Mouse (Mus musculus): ENCODE measurements around the gene Cdh23.
"Not testable (repeated sequence)": the region's sequence is repeated elsewhere in the genome, so short reads cannot be mapped to it uniquely, and the experiment has no call there.

Cdh23 gene

DNA sequence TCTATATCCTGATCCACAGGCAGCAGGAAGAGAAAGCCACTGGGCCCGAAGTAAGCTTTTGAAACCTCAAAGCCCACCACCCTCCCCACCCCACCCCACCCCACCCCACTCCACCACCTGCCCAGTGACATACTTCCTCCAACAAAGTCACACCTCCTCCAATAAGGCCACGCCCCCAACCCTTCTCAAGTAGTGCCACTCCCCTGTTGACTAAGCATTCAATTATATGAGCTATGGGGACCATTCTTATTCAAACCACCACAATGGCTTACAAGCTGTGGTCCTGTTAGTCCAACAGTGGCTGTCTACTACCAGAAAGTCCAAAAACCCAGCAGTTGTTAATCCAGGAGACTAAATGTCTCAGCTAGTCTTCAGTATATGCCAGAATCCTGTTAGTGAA is 22.2 kb upstream of the Cdh23 start:
- in situ Hi-C loops (cut with MboI; ENCODE audit: low pct_unique_long_range_greater_than_20kb in 1 of 2, low sequenced_read_pairs in 2 of 2, unreplicated experiment in 1 of 2), result no loop called here

DNA sequence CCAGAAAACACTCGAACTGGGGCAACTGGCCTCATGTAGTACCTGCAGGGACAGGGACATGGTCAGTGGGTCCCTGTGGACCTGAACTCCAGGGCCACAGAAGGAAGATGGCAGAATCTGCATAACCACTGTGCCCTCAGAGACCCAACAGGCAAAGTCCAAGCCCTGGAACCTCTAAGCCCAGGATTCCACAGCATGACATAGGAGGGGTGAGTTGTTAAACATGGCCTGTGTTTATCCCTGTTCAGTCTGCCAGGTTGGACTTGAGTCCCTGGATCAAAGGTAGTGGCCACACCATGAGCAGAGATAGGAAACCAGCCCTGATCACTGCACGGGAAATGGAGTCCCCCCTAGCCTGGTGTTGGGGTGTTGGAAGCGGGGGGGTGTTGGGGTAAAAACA is 20.2 kb upstream of the Cdh23 start:
- in situ Hi-C loops (cut with MboI; ENCODE audit: low pct_unique_long_range_greater_than_20kb in 1 of 2, low sequenced_read_pairs in 2 of 2, unreplicated experiment in 1 of 2), result no loop called here

DNA sequence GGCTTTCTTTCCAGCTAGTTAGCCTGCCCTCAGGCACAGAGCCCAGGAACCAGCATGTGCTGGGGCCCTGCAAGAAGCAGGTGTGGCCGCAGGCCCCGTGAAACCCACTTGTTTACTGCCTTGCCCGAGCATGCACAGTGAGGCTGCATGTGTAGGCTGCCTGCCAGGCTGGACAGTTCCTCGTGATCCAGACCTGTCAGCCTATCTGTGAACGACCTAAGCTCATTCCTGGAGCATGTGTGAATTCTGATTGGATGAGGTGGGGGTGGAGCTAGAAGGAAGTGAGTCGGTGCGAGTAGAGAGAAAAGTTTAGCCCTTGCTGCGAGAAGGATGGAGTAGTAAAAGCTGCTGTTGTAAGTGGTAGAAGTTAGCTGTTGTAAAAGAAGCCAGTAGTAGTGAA is 16.0 kb upstream of the Cdh23 start:
- in situ Hi-C loops (cut with MboI; ENCODE audit: low pct_unique_long_range_greater_than_20kb in 1 of 2, low sequenced_read_pairs in 2 of 2, unreplicated experiment in 1 of 2), result not testable (repeated sequence)

DNA sequence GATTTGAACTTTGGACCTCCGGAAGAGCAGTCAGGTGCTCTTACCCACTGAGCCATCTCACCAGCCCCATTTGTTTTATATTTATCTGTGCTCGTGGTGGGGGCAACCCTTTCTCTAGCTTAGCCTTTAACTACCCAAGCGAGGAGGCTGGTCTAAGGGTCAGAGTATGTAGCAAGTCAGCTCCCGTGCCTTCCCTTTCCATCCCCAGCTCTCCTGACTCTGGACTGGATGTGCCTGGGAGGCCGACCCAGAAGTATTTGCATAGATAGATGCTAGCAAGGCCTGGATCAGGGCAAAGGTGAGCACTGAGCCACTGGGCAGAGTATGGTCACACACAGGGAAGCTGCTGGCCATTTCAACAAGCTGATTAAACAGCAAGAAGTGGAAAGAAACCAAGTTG is 12.5 kb upstream of the Cdh23 start:
- in situ Hi-C loops (cut with MboI; ENCODE audit: low pct_unique_long_range_greater_than_20kb in 1 of 2, low sequenced_read_pairs in 2 of 2, unreplicated experiment in 1 of 2), result no loop called here

DNA sequence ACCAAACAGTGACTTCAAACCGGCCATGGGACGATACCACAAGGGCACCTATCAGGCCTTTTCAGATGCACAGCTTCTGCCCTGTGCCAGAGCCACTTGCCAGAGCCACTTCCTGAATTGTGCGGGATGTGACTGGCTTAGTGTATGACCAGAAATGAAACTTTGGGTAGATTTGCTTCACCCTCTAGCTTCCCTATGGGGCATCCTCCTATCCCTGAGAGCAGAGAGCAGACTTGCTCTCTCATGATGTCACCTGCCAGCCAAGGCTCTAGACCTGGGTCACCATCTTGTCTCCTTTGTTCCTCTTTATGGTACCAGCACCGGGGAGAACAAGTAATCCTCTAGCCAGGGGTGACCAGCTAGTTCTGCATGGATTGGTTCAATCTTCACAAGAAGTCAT is 10.0 kb upstream of the Cdh23 start:
- in situ Hi-C loops (cut with MboI; ENCODE audit: low pct_unique_long_range_greater_than_20kb in 1 of 2, low sequenced_read_pairs in 2 of 2, unreplicated experiment in 1 of 2), result no loop called here

DNA sequence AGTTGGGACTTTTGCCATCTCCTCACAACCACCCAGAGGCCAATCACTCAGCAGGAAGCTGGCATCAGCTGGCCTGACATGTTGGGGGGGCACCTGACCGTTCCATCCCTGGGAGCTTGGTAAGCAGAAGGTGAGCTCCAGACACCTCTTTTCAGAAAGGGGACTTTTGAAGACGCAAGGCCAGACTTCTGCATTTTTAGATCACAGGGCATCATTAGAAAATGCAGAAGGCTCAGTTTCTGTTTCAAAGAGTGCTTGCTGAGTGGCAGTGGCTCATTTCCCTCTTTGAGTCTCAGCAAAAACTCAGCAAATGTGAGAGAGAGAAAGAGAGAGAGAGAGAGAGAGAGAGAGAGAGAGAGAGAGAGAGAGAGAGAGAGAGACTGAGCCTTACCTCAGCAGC is 8.8 kb upstream of the Cdh23 start:
- in situ Hi-C loops (cut with MboI; ENCODE audit: low pct_unique_long_range_greater_than_20kb in 1 of 2, low sequenced_read_pairs in 2 of 2, unreplicated experiment in 1 of 2), result no loop called here

DNA sequence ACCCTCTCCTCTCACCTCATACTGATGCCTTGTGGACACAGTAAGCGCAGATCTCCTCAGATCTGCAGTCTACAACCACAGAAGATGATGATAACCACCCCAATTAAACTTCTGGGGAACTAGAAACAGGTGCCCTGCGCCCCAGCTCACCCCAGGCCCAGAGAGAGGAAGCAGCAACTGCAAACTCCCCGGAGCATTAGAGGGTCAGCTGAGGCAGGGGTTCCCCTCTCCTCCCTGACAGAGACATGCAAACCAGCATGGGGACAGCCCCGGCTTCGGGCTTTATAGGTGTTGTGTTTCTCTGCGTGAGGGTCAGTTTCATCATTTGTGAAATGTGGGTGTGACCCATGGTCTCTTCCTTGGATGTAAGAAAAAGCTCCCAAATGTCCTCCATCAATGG is 1.5 kb upstream of the Cdh23 start:
- in situ Hi-C loops (cut with MboI; ENCODE audit: low pct_unique_long_range_greater_than_20kb in 1 of 2, low sequenced_read_pairs in 2 of 2, unreplicated experiment in 1 of 2), result no loop called here

DNA sequence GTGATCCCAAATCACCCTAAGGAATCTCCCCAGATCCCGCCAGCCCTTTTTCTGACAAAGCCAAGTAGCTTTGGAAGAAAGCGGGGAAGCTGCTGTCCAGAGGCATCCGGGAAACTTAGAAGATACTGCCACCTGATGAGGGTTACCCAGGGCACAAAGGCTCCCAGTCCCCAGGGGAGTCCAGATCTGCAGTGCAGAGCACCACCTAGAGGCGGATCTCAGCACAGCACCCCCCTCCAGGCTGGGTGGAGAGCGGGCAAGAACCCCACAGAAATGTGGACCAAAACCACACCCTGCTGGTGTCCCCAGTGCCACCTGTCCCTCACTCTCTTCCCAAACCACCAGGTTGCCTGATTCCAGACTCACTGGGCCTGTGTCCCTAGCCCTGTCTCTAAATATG is 685 bp upstream of the Cdh23 start:
- in situ Hi-C loops (cut with MboI; ENCODE audit: low pct_unique_long_range_greater_than_20kb in 1 of 2, low sequenced_read_pairs in 2 of 2, unreplicated experiment in 1 of 2), result no loop called here

DNA sequence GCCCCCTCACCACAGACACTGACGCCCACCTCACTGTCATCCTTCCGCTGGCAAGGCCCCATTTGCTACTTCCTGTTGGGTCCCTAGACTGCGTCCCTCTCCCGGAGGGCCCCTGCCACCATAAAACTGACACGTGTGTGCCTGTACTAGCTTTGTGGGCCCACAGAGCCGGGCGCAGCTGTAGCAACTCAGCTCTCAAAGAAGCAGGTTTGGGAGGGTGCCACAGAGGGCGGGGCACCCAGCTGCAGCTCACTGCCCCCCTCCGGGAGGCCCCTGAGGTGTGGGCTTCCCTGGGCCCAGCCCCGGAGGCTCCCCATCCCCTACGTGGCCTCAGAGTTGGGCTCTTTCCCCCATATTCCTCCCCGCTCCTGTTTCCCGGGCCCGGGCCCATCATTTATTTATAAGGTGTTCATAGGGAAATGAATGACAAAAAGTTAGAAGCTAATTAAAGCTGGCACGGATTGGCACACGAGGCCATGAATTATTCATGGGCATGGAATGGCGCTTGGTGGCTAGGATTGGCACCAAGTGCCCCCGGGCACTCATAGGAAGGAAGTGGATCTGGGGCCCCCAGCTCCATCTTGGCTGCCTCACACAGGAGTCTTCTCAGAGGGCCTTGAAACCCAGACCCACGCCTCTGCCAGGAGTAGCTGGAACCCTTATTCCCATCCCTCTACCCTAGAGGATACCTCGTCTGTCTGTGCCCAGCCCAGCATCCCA is 4.5 kb downstream of the Cdh23 start:
- in situ Hi-C loops (cut with MboI; ENCODE audit: low pct_unique_long_range_greater_than_20kb in 1 of 2, low sequenced_read_pairs in 2 of 2, unreplicated experiment in 1 of 2), result no loop called here

DNA sequence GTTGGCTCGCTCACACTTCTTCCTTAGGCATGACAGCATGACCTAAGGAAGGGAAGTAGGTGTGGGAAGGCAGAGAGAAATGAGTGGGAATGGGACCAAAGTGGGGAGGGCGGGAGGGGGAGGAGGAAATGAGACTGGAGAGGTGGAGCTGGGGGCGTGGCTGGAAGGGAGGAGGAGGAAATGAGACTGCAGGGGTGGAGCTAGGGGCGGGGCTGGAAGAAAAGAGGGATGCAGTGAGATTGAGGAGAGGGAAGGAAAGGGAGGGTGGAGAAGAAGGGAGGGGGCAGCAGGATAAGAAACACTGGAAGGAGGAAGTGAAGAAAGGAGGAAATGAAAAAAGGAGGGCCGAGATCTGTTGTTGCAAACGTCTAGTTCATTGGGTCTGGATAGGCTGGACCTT is 5.3 kb downstream of the Cdh23 start:
- in situ Hi-C loops (cut with MboI; ENCODE audit: low pct_unique_long_range_greater_than_20kb in 1 of 2, low sequenced_read_pairs in 2 of 2, unreplicated experiment in 1 of 2), result no loop called here

DNA sequence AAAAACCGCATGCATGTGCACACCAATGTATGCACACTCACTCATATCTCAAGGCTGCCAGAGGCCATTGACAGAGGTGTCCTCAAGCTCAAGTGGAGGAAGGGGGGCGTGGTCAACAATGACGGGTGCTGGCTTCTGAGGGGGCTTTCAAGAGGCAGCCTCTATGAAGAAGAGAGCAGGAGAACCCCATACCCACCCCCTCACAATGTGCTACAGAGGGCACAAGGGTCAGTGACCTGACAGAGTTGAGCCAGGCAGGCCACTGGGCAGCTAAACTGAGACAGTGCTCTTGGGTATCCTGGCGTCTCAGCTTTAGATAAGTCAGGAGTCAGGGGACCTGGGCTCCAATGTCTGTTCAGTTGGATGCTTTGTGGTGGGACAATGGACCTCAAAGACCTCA is 6.9 kb downstream of the Cdh23 start:
- in situ Hi-C loops (cut with MboI; ENCODE audit: low pct_unique_long_range_greater_than_20kb in 1 of 2, low sequenced_read_pairs in 2 of 2, unreplicated experiment in 1 of 2), result no loop called here

DNA sequence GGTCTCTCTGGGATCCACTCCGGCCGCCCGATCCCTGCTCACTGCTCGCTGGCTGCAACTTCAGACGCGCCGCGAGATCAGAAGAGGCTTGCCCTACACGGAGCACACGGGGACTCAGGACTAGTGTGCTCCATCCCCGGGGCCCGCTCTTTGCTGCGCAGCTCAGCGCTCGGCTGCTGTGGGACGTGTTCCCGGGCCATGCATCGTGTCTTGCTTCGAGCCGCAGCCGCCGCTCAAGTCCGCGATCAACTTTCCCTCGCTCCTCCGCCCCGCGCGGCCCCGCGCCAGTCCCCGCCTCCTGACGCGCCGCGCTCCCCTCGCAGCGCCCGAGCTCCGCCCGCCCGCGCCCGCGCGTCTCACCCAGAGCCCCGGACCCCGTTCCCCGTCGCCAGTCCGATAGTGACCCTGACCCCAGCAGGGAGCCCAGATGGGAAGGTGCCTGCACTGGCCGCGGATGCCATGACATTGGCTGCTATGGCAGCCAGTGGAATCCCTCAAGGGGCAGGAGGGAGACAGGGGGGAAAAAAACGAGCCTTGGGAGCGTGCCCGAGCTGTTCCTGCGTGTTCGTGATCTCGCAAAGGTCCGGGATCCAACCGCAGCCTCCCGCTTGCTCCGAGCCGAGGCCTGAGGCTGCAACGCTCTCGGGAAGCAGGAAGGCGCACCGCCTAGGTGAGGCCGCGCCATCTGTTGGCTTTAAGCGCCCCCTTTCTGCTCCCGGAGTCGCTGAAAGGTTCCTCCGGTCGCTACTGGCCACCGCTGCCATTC is 9.1 kb downstream of the Cdh23 start:
- in situ Hi-C loops (cut with MboI; ENCODE audit: low pct_unique_long_range_greater_than_20kb in 1 of 2, low sequenced_read_pairs in 2 of 2, unreplicated experiment in 1 of 2), result no loop called here

DNA sequence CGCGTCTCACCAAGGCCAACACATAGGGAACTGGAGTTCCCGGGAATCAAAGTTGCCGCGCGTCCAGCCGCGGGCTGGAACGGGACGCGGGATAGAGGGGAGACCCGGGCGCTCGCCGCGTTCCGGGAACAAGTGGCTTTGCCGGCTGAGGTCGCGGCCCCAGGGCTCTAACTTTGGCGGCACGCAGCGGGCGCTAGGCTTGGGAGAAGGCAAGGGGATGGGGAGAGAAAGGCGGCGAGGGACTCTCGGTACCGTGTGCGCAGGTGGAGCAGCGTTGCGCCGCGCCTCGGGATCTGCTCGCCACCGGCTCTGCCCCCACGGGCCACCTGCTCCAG is 9.7 kb downstream of the Cdh23 start:
- in situ Hi-C loops (cut with MboI; ENCODE audit: low pct_unique_long_range_greater_than_20kb in 1 of 2, low sequenced_read_pairs in 2 of 2, unreplicated experiment in 1 of 2), result no loop called here

DNA sequence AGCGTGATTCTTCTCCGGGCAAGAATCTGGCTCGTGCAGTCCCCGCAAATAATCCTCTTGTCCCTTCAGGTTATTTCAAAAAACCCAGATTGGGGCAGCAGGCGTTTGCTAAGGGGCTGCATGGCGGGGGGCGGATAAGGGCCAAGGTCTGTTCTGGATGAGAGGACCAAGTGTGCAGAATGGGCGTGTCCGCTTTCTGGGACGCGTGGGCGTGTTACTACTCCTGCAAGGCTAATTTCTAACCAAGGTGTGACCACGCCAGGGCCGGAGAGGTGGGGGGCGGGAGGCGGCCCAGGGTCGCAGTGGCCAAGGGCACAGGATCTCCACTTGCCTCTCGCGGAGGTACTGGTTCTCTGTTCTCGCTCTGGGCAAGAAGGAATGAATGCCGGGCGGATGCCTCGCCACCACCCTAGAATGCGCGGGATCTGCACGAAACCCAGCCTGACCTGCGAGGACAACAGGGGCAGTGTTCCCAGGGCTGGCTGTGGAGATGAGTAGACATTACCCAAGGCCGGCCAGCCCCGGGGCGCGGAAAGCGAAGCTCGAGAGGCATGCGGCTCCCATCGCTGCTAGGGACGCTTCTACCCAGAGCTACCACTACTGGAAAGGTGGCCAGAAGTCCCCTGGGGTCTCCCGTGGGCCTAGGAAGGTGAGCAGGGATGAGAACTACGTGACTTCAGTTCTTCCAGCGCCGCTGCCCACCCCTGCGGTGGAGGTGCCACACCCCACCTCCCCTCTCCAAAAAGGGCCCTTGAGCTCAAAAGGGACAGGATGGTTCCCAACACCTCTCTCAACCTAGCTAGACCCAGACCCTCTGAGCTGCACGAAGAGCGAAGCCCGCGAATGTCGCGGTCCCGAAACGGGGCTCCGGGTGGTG is 10.3 kb downstream of the Cdh23 start:
- in situ Hi-C loops (cut with MboI; ENCODE audit: low pct_unique_long_range_greater_than_20kb in 1 of 2, low sequenced_read_pairs in 2 of 2, unreplicated experiment in 1 of 2), result no loop called here

DNA sequence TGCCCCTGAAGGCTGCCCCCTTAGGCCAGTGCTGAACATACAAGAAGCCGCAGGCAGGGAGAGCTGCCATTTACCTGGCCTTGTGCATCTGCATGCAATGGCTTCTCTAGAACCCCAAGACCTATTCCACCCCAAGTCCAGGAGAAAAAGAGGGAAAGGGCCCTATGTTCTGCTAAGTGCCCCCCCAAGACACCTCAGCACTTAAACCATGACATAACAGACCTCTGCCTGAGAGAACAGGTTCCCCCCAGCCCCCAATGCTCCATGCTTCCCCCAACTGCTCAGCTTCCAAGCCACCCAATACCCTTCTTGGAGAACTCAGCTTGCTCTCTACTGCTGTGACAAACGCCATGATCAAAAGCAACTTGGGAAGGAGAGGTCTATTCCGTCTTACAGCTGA is 17.4 kb downstream of the Cdh23 start:
- in situ Hi-C loops (cut with MboI; ENCODE audit: low pct_unique_long_range_greater_than_20kb in 1 of 2, low sequenced_read_pairs in 2 of 2, unreplicated experiment in 1 of 2), result no loop called here

DNA sequence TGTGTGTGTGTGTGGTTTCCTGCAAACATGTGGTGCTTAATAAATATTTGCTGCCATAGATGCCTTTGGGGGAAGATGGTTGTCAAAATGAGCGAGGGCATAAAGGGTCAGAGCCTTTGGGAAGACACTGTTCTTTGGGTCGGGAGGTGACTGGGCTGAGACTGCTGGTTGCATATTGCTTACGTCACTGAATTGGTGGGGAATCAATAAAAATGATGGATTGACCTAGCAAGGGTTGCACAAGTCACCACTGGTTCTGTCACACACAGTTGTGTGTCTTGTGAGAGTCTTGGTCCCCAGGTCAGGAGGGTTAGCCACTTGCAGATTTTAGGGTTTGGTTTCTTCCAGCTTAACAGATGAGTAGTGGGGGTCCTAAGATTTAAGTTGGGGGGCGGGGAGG is 19.0 kb downstream of the Cdh23 start:
- in situ Hi-C loops (cut with MboI; ENCODE audit: low pct_unique_long_range_greater_than_20kb in 1 of 2, low sequenced_read_pairs in 2 of 2, unreplicated experiment in 1 of 2), result no loop called here

DNA sequence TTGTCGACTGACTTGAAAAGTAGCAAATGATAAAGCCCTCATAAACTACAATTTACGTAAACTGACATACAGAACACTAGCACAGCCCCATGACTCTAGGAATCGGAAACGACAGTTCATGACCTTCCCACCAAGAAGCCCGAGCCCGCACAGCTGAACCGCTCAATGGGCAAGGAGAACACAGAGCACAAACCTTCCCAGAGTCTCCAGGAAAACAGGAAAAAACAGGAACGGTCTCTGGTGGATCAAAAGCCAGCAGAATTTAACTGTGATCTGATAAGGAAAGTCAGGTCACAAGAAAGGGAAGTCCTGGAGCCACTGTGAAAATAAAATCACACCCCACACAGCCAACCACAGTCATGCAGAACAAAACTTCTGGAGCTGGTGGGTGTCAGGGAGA is 26.1 kb downstream of the Cdh23 start:
- in situ Hi-C loops (cut with MboI; ENCODE audit: low pct_unique_long_range_greater_than_20kb in 1 of 2, low sequenced_read_pairs in 2 of 2, unreplicated experiment in 1 of 2), result no loop called here

DNA sequence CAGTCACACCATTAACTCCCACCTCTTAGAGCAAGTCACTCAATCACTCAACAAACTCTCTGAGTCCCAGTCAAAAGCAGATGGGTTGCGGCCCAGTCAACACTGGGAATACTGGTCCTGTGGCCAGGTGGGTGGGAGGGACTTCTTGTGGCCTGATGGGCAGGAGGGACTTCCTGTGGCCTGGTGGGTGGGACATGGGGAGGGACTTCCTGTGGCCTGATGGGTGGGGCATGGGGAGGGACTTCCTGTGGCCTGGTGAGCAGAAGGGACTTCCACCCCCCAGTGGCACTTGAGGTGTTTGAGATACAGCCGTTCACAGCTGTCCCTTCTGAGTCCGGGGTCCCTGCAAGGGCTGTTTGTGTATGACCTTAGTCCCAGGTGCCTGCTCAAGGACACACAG is 27.7 kb downstream of the Cdh23 start:
- in situ Hi-C loops (cut with MboI; ENCODE audit: low pct_unique_long_range_greater_than_20kb in 1 of 2, low sequenced_read_pairs in 2 of 2, unreplicated experiment in 1 of 2), result no loop called here

DNA sequence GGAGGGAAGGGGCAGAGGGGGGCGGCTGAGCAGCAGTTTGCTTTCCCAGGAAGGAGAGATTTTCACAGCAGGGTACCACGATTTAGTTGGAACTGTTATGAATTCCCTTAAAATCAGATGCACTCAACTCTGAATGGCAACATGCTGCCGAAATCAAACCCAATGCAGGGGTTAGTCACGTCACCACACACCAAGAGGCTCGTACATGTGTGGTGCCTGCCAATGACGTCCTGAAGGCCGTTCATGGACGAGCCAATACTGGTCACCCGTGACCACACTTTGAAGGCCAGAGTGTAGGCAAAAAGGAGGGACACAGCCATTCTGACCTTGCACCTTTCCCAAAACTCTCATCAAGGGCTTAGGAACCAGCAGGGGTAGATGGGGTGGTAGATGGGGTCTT is 35.3 kb downstream of the Cdh23 start:
- in situ Hi-C loops (cut with MboI; ENCODE audit: low pct_unique_long_range_greater_than_20kb in 1 of 2, low sequenced_read_pairs in 2 of 2, unreplicated experiment in 1 of 2), result no loop called here

Data from mouse embryonic stem cell (cell line).